Mouse (Mus musculus): ENCODE measurements around the gene Psmb4.

- no peak for TF ChIP-seq CTCF (IDR thresholded peaks at IDR 0.05; ENCODE audit: control insufficient read depth, insufficient read depth, insufficient replicate concordance, low read depth, low read length)
- TF ChIP-seq POLR2A (IDR thresholded peaks at IDR 0.05; ENCODE audit: control insufficient read depth, low read depth, low read length), result no peak
These were observed 17.8 kb downstream of the Psmb4 start for GRCm38 (mm10) chr3:94869011-94869410.
